Mouse (Mus musculus): ENCODE results near the gene Cyp4f39.

DNA sequence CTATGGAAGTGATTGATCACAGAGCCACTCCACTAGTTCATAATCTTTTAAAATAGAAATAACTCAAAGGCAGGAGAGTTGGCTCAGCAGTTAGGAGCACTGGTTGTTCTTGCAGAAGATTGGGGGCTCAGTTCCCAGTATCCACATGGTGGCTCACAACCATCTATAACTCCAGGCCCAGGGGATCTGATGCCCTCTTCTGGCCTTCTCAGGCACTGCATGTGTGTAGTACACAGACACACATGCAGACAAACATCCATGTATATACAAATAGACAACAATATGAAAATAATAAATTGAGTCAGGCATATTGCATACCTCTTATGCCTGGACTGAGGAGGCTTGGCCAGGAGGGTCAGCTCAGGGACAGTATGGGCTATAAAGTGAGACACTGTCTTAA is 5.3 kb upstream of the Cyp4f39 start:
- TF ChIP-seq EP300 (IDR thresholded peaks at IDR 0.05; ENCODE audit: low read length) (no peak), POLR2A (IDR thresholded peaks at IDR 0.05; ENCODE audit: low read depth, low read length) (no peak), MXI1 (IDR thresholded peaks at IDR 0.05; ENCODE audit: low read depth, low read length) (no peak), MAFK (IDR thresholded peaks at IDR 0.05; ENCODE audit: insufficient replicate concordance, low read length) (no peak)
